Mouse (Mus musculus): Measurements from ENCODE around the gene Fbxo31.

DNA sequence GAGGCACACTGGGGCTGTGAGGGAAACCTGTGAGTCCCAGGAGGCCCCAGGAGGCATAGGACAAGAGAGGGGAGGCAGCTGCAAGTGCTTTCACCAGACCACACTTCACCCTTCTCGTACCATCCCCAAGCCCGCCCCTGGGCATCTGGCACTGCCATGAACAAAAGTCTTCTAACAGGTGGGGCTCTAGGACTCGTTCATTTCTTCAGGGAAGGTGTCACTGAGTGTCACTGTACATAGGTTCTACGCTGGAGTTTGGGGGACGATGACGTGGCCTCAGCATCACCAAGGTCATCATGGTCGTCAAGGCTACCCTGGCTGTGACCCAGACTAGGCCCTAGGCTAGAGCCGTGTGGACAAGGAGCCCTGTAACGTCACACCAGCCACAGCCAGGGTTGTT is 50.9 kb downstream of the Fbxo31 start:
- TF ChIP-seq POLR2A (IDR thresholded peaks at IDR 0.05; ENCODE audit: borderline replicate concordance, insufficient read depth, low read length) (no peak), CTCF (IDR thresholded peaks at IDR 0.05; ENCODE audit: borderline replicate concordance, insufficient read depth, low read depth, low read length) (no peak)

Measured in cerebellum, adult 2 months (tissue).